Mouse (Mus musculus) heart, postnatal 0 days (tissue): ENCODE measurements around the gene Lrrc32.

ENCODE experiments used
- CTCF ChIP-seq: IDR thresholded peaks from 2 replicates; pipeline ENCODE4 v1.5.1; 2016; ENCODE audit warnings: antibody characterized with exemption, control low read depth, low read depth
- EP300 ChIP-seq: IDR thresholded peaks from 2 replicates; pipeline ENCODE4 v1.6.1; 2016; ENCODE audit warnings: antibody characterized with exemption, low read depth

GRCm38 (mm10) chr7:98486471-98486917, 2.6 kb upstream of the Lrrc32 start:
- TF ChIP-seq CTCF (no peak), EP300 (no peak)
